Mouse (Mus musculus): ENCODE data around the gene Gpr3. TPM values are rescaled to one million over a fixed set of nuclear protein-coding genes. Genes with fewer than 3 reads are reported as not detected.

Gpr3 gene
- polyA plus RNA-seq, 1 experiment from 2014 or later = 0.11 TPM

- Histone ChIP-seq H3K36me3 (replicated peaks) (no peaks in the 10 kb centered on the region), H3K27me3 (replicated peaks; ENCODE audit: low read depth, poor library complexity, severe bottlenecking) (0 out of 2 replicates have a peak, but pooled peaks cover 10% of the 10 kb centered on the region), H3K4me3 (no peak overlapping the region), H3K27ac (replicated peaks) (no peak overlapping the region), H3K4me1 (peaks cover 52% of the 10 kb centered on the region), H3K9me3 (no peaks in the 10 kb centered on the region)
- DNase-seq (ENCODE audit: low spot score) = no peak
- 79% methylated on average over 3 of the region's 3 CpGs for WGBS
Measured at GRCm38 (mm10) chr4:133203591-133203990, 8.7 kb downstream of the Gpr3 start.

DNA sequence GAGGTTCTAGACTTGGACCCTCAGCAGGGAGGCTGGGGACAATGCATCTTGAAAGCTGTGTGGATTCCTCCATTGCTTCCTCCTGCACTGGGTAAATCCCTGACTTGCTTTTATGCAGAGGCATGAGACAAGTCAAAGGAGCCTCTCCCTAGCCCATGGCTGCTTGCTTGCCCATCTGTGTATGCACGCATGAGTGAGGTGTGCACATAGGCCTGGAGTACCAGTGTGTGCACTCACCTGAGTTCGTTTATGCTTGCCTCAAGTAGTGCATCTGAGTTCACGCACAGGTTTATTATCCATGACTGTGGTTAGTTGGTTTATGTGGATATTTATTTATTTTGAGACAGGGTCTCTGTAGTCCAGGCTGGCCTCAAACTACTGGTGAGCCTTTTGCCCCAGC lies 10.1 kb downstream of the Gpr3 start:
- peaks cover 65% of the 10 kb centered on the region for H3K4me1 ChIP-seq
- H3K27me3 ChIP-seq (replicated peaks; ENCODE audit: low read depth, poor library complexity, severe bottlenecking) = no peaks in the 10 kb centered on the region
- H3K9me3 ChIP-seq = no peaks in the 10 kb centered on the region
- H3K36me3 ChIP-seq (replicated peaks) = no peaks in the 10 kb centered on the region
- H3K4me3 ChIP-seq = no peak overlapping the region
- WGBS = 95% methylated on average over 3 of the region's 3 CpGs
- no peak for DNase-seq (ENCODE audit: low spot score)
- no peak overlapping the region for H3K27ac ChIP-seq (replicated peaks)

DNA sequence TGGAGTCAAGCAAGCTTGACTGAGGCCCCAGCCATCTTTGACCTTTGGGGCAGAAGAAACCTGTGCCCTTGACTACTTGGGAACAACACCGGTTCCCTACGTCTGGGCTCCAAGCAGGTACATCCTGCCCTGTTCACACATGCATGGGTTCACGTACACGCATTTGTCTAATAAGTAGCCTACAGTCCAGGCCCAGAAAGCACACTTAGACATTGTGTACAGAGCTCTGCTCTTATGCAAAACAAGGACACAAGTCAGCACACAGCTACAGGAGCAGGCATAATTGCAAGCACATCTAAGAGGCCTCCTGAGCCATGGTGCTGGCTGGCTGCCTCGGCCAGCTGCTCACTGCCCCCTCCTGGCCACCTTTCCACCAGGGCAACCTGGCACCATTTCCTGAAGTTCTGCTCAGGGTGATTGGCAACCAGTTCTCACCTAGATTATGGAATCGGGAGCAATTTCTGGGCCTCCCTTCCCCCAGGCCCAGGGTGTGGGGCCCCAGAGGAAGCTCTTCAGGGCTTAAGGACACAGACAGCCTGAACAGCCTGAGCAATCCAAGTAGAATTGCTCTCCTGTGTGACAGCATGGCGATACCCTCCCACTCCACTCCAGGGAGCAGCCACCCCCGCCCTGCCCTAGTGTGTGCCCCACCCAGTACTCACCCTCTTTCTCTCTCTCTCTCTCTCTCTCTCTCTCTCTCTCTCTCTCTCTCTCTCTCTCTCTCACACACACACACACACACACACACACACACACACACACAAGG lies 11.1 kb downstream of the Gpr3 start:
- WGBS = 73% methylated on average over 8 of the region's 8 CpGs
- no peaks in the 10 kb centered on the region for H3K9me3 ChIP-seq
- no peaks in the 10 kb centered on the region; the same call in 1 of the 2 replicates for H3K27me3 ChIP-seq (replicated peaks; ENCODE audit: low read depth, poor library complexity, severe bottlenecking)
- no peak overlapping the region for H3K4me3 ChIP-seq
- DNase-seq (ENCODE audit: low spot score) = peak; percentile 61
- peak overlapping the region; percentile 75 for H3K27ac ChIP-seq (replicated peaks)
- peaks cover 76% of the 10 kb centered on the region for H3K4me1 ChIP-seq
- peaks cover 9% of the 10 kb centered on the region for H3K36me3 ChIP-seq (replicated peaks)

GRCm38 (mm10) chr4:133200343-133200742 lies 12.0 kb downstream of the Gpr3 start:
- Histone ChIP-seq H3K9me3 (no peaks in the 10 kb centered on the region), H3K4me3 (no peak overlapping the region; the same call in 1 of the 2 replicates), H3K36me3 (replicated peaks) (peaks cover 17% of the 10 kb centered on the region), H3K4me1 (peaks cover 84% of the 10 kb centered on the region), H3K27ac (replicated peaks) (peak overlapping the region; percentile 75), H3K27me3 (replicated peaks; ENCODE audit: low read depth, poor library complexity, severe bottlenecking) (no peaks in the 10 kb centered on the region; the same call in 1 of the 2 replicates)
- 45% methylated on average over 21 of the region's 21 CpGs for WGBS
- no peak for DNase-seq (ENCODE audit: low spot score)

- Histone ChIP-seq H3K27ac (replicated peaks) (peak overlapping the region; percentile 75), H3K27me3 (replicated peaks; ENCODE audit: low read depth, poor library complexity, severe bottlenecking) (no peaks in the 10 kb centered on the region; the same call in 1 of the 2 replicates), H3K9me3 (no peaks in the 10 kb centered on the region), H3K4me3 (no peak overlapping the region), H3K4me1 (peaks cover 80% of the 10 kb centered on the region), H3K36me3 (replicated peaks) (peaks cover 23% of the 10 kb centered on the region)
- 66% methylated on average over 6 of the region's 6 CpGs for WGBS
- DNase-seq (ENCODE audit: low spot score) = no peak
Measured at GRCm38 (mm10) chr4:133199743-133200142, 12.6 kb downstream of the Gpr3 start.

DNA sequence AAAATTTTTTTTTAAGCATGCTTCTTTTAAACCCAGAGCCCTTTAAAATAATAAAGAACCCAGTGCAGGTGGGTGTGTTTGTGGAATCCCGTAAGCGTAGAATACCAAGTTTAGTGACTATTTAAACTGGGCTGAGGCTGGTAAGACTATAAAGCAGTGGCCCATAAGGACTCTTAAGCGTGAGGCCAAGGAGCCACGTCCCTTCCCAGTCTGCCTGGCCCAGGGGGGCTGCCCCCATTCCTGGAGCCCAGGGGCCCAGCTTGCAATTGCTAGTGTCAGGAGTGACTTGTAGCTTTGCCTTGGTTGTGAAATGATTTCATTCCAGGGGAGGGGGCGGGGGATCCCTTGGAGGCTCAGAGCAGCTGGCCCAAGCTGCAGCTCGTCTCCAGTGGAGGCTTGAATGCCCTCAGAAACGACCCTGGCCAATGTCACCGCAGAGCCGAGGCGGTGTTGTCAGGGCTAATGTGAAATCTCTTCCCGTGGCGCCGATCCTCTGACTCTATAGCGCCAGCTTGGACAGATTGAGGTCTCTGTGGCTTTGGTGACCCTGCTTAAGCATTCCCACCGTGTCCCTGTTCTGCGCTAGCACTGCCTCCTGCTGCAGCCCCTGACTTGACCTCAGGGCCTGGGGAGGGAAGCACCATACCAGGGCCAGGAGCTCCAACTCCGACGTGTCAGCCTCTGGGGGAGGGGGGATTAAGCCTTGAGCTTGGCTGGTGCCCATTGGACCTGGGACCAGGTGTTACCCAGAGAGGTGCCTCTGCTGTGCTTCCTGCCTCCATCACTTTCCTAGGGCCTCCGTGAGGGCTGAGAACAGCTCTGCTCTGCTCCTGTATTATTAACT lies 13.8 kb downstream of the Gpr3 start:
- Histone ChIP-seq H3K4me3 (peak overlapping the region; percentile 1; the same call in 1 of the 2 replicates), H3K27ac (replicated peaks) (peak overlapping the region; percentile 79)

GRCm38 (mm10) chr4:133197801-133198286 lies 14.5 kb downstream of the Gpr3 start:
- peaks cover 71% of the 10 kb centered on the region for H3K4me1 ChIP-seq
- WGBS = 22% methylated on average over 13 of the region's 13 CpGs

More for the DNA sequence above, 13.8 kb downstream of the Gpr3 start:
- Histone ChIP-seq H3K4me1 (peaks cover 72% of the 10 kb centered on the region), H3K36me3 (replicated peaks) (peaks cover 35% of the 10 kb centered on the region), H3K27me3 (replicated peaks; ENCODE audit: low read depth, poor library complexity, severe bottlenecking) (no peaks in the 10 kb centered on the region; the same call in 1 of the 2 replicates), H3K9me3 (no peaks in the 10 kb centered on the region)
- 16% methylated on average over 19 of the region's 19 CpGs for WGBS
- DNase-seq (ENCODE audit: low spot score) = peak; percentile 57

DNA sequence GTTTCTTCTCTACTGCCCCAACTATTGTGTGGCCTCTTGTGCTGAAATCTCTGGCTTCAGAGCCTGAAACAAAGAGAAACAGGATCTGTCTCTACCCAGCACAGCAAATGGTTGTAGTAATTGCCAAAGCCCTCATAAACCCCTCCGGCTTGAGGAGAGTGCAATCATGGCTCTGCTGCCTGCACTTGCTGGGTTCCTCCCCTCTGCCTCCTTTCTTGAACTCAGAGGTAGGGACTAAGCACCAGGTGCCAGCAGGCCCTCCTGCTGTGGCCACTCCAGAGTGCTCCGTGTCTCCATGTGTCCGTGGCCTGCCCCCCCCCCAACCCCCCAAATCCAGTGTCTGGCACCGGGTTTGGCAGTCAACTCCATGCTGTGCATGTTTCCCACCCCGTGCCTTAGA lies 15.0 kb downstream of the Gpr3 start:
- no peaks in the 10 kb centered on the region; the same call in 1 of the 2 replicates for H3K27me3 ChIP-seq (replicated peaks; ENCODE audit: low read depth, poor library complexity, severe bottlenecking)
- peaks cover 71% of the 10 kb centered on the region for H3K4me1 ChIP-seq
- peaks cover 47% of the 10 kb centered on the region for H3K36me3 ChIP-seq (replicated peaks)
- WGBS = 16% methylated on average over 5 of the region's 5 CpGs
- H3K27ac ChIP-seq (replicated peaks) = peak overlapping the region; percentile 79
- no peak for DNase-seq (ENCODE audit: low spot score)
- no peaks in the 10 kb centered on the region for H3K9me3 ChIP-seq
- H3K4me3 ChIP-seq = 0 out of 2 replicates have a peak overlapping the region, but pooled peaks have one; percentile 6

More at GRCm38 (mm10) chr4:133197801-133198286, 14.5 kb downstream of the Gpr3 start:
- 0 out of 2 replicates have a peak overlapping the region, but pooled peaks have one; percentile 6 for H3K4me3 ChIP-seq
- peak overlapping the region; percentile 79 for H3K27ac ChIP-seq (replicated peaks)
- H3K27me3 ChIP-seq (replicated peaks; ENCODE audit: low read depth, poor library complexity, severe bottlenecking) = no peaks in the 10 kb centered on the region; the same call in 1 of the 2 replicates
- DNase-seq (ENCODE audit: low spot score) = peak; percentile 50
- peaks cover 42% of the 10 kb centered on the region for H3K36me3 ChIP-seq (replicated peaks)
- H3K9me3 ChIP-seq = no peaks in the 10 kb centered on the region

- Histone ChIP-seq H3K27ac (replicated peaks) (peak overlapping the region; percentile 79), H3K36me3 (replicated peaks) (peaks cover 52% of the 10 kb centered on the region), H3K4me1 (peaks cover 70% of the 10 kb centered on the region), H3K9me3 (no peaks in the 10 kb centered on the region), H3K27me3 (replicated peaks; ENCODE audit: low read depth, poor library complexity, severe bottlenecking) (no peaks in the 10 kb centered on the region; the same call in 1 of the 2 replicates), H3K4me3 (peak overlapping the region; percentile 18; the same call in 1 of the 2 replicates)
- no peak for DNase-seq (ENCODE audit: low spot score)
- 32% methylated on average over 7 of the region's 7 CpGs for WGBS
Measured at GRCm38 (mm10) chr4:133196852-133197251, 15.5 kb downstream of the Gpr3 start.

DNA sequence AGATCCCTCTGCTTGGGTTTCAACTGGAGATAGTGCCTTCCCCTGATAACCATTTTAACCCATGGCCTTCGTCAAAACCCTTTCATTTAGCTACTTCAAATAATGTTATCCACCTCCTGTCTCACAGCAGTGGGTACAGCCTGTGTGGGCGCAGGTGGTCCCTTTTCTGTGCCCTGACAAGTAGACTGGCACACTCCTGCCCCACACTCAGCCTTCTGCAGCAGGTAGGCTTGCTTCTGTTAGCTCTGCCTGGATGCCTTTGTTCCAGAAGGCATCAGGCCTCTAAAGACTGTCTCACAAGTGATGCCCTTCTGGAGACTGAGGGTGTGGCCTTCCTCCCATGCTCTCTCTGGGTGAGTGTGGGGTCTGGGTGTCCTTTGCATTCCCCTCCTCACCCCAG lies 16.2 kb downstream of the Gpr3 start:
- 98% methylated on average over 2 of the region's 2 CpGs for WGBS
- H3K36me3 ChIP-seq (replicated peaks) = peaks cover 60% of the 10 kb centered on the region
- peak overlapping the region; percentile 79; the same call in 1 of the 2 replicates for H3K27ac ChIP-seq (replicated peaks)
- H3K4me1 ChIP-seq = peaks cover 62% of the 10 kb centered on the region
- H3K4me3 ChIP-seq = no peak overlapping the region
- H3K9me3 ChIP-seq = no peaks in the 10 kb centered on the region
- DNase-seq (ENCODE audit: low spot score) = no peak
- no peaks in the 10 kb centered on the region; the same call in 1 of the 2 replicates for H3K27me3 ChIP-seq (replicated peaks; ENCODE audit: low read depth, poor library complexity, severe bottlenecking)

DNA sequence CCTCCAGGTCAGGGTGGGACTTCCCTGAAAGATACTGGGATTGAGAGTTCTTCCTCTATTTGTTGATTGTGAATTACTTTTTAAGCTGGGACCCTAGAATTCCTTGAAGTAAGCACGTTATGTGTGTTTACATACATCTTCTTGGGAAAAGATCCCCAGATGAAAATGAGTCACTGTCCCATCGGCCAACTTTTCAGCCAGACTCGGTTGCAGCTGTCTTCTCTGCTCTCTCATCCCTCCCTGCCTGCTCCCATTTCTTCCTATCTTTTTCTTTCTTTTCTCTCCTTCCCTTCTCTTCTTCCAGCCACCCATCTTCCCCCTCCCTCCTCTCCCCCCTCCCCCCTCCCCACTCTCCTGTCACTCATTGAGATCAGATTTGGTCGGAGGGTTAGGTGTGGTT lies 17.3 kb downstream of the Gpr3 start:
- no peak for DNase-seq (ENCODE audit: low spot score)
- WGBS = 74% methylated on average over 4 of the region's 4 CpGs
- Histone ChIP-seq H3K27me3 (replicated peaks; ENCODE audit: low read depth, poor library complexity, severe bottlenecking) (no peaks in the 10 kb centered on the region; the same call in 1 of the 2 replicates), H3K4me3 (no peak overlapping the region), H3K4me1 (peaks cover 51% of the 10 kb centered on the region), H3K36me3 (replicated peaks) (peaks cover 71% of the 10 kb centered on the region), H3K27ac (replicated peaks) (no peak overlapping the region), H3K9me3 (no peaks in the 10 kb centered on the region)

GRCm38 (mm10) chr4:133194482-133194881 lies 17.9 kb downstream of the Gpr3 start:
- peaks cover 76% of the 10 kb centered on the region for H3K36me3 ChIP-seq (replicated peaks)
- no peak overlapping the region for H3K27ac ChIP-seq (replicated peaks)

More at GRCm38 (mm10) chr4:133194482-133194881, 17.9 kb downstream of the Gpr3 start:
- Histone ChIP-seq H3K27me3 (replicated peaks; ENCODE audit: low read depth, poor library complexity, severe bottlenecking) (no peaks in the 10 kb centered on the region; the same call in 1 of the 2 replicates), H3K4me1 (peaks cover 46% of the 10 kb centered on the region), H3K4me3 (no peak overlapping the region), H3K9me3 (no peaks in the 10 kb centered on the region)
- DNase-seq (ENCODE audit: low spot score) = no peak
- WGBS = 85% methylated on average over 11 of the region's 11 CpGs

Measured in embryonic facial prominence, embryonic 10.5 days (tissue).